Mouse (Mus musculus): ENCODE data around the gene H3f3a.

The H3f3a gene

GRCm38 (mm10) chr1:180783580-180783928 is 30.2 kb downstream of the H3f3a start:
- no peak for DNase-seq (ENCODE audit: low read depth, low spot score)

DNA sequence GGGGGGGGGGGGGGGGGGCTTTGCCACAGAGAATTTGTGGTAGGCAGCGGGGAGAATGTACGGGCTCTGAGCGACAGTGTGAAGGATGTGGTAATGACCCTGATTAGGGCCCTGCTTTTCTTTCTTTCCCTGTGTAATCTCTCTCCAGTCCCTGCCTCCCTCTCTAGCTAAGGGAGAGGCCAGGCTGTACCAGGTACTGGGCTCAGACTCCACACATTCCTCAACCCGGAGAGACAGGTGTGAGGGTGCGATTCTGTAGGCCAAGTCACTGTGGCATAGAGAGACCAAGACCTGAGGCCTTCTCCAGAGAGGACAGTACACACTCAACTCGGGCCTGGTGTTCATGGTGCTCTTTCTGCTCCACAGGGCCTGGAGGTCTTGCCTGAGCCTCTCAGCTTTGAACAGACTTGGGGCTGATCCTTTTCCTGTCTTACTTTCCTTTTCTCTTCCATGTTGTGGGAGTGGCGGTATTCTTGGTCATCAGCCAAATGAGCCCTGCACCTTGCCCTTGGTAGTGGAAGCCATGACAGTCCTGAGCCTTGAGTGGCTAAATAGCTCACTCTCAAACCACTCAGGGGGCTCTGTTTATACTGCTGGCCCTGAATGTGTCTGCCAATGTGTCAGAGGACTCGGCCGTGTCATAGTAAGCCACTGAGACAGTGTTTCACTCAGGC is 30.7 kb downstream of the H3f3a start:
- DNase-seq (ENCODE audit: low read depth, low spot score) = no peak

DNA sequence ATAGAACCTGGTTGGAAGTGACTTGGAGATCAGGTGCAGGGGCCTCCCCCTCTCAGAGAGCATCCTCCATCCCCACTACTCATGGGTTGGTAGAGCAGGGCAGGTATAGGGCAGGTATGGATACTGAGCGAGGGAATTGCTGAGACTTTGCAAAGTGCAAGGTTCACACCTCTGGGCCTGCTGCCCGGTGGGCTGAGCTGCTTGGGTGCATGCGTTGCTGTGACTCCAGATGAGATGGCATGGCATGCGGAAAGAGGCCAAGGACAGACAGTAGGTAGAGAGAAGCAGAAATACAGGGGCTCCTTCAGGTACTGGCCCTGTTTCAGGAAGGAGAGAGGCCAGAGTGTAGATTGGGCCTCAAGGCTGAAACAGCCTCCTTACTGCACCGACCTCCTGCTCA is 32.5 kb downstream of the H3f3a start:
- DNase-seq (ENCODE audit: low read depth, low spot score) = no peak

DNA sequence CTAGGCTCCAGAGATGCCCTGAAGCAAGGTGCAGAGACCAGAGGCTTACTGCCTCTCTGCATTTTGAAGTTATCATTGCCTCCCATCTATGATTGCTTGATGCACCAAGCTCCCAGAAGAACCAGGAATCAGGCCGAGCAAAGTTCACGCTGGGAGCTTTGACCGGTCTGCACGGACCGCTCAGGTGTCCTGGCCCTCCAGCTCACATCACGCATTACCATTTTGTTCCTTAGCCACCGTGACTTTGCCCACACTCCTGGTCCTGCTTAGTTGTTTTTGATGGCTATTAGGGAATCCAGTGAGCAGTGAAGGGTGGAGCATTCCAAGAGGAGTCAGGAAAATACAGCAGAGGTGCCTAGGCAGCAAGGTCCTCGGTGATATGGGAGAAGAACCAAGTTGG is 33.5 kb downstream of the H3f3a start:
- no peak for DNase-seq (ENCODE audit: low read depth, low spot score)

DNA sequence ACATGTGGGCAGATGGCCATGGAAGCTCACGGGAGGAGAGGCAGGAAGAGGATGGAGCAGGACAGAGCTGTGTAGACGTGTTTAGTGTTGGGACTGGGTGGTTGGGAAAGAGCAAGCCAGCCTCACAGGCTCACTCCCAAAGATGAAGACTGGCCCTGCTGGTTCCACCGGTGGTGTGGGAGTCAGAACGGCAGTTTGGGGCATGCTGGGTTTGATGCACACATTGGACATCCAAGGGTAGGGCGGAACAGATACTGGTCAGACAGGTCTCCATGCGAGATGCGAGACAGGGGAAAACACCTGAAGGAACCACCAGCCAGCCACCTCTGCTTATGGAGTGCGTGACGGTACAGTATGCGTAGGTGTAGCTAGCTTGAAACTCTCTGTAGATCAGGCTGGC is 34.8 kb downstream of the H3f3a start:
- no peak for DNase-seq (ENCODE audit: low read depth, low spot score)

DNA sequence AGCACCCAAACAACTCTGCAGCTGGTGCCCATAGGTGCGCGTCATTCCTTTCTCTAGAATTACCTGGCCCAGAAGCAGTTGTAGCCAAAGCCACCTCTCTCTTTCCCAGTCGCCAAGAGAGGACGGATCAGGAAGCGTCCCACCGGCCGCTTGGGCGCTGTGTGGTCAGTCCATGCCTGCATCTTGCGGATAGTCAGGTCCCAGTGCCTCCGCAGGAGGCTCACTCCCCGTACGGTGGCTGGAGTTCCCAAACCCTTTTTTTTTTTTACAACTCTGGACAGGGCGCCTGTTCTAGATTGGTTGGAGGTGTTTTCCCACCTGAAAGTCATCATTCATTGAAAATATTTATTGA is 35.4 kb downstream of the H3f3a start:
- no peak for DNase-seq (ENCODE audit: low read depth, low spot score)

DNA sequence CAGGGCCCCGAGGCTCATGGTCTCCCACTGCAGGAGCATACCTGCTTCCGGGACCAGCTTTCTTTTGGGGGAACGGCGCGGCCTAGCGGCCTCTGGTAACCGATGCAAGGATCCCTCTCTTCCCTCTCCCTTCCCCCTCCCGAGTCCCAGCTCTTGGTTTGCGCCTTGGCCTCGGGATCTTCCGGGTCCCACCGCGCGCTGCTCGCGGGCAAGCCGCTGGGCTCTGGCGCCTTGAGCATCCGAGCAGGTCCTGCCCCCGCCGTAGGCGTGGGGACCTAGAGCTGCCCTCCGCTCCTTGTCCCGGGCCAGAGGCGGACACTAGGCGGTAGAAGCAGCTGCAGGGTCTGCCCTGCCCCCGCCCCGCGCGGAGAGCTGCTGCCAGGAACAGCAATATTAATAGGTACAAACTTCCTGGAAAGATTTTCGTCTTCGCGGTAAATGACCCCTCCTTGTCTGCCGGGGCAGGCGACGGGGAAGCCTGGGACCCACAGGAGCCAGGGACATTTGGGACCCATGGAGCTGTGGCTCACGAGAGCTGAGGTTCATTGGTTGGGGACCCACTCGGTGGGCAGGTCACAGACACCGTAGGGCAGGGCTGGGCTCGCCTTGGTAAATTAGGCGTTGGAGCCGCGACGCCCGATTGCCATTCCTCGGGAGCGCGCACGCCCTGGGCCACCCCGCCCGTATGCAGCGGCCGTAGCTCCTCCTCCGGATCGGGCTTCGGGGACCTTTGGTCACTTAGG is 35.9 kb downstream of the H3f3a start:
- DNase-seq (ENCODE audit: low read depth, low spot score) = peak; percentile 91

DNA sequence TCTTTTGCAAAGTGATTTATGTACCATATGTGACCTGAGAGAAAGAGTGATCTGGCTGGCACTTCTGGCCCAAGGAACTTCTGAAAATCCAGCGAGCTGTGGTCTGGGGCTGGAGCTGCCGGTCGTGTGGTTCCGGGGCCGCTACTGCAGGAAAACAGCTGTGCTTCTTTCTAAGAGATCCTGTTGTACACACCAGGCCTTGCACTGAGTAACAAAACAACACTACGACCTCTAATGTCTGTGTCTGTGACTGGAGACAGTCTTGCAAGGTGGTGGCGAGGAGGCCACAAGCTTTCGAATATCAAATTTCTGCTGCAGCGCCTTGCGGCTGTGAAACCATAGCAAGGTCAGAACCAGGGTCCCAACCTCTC is 36.5 kb downstream of the H3f3a start:
- no peak for DNase-seq (ENCODE audit: low read depth, low spot score)

DNA sequence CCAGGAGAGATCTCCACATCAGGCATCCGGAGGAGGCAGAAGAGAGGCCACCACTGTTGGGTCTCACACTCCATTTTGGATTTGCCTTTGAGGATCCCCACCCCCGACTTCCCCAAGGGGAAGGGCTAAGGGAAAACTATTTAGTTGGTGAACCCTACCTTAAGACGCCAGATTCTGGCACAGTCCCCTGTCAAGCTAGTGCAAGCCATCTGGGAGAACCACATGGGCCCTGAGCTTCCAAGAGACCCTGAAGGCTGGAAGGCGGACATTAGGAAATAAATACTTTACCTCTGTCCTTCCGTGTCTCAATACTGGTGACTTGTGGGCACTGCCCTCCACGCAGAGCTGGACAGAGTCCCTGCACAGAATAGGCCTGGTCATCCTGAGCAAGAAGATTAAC is 37.2 kb downstream of the H3f3a start:
- no peak for DNase-seq (ENCODE audit: low read depth, low spot score)

- DNase-seq (ENCODE audit: low read depth, low spot score) = no peak
Observed at GRCm38 (mm10) chr1:180775849-180776493, 37.8 kb downstream of the H3f3a start.

GRCm38 (mm10) chr1:180775317-180775716 is 38.4 kb downstream of the H3f3a start:
- no peak for DNase-seq (ENCODE audit: low read depth, low spot score)

- no peak for DNase-seq (ENCODE audit: low read depth, low spot score)
Observed at GRCm38 (mm10) chr1:180774664-180775063, 39.1 kb downstream of the H3f3a start.

DNA sequence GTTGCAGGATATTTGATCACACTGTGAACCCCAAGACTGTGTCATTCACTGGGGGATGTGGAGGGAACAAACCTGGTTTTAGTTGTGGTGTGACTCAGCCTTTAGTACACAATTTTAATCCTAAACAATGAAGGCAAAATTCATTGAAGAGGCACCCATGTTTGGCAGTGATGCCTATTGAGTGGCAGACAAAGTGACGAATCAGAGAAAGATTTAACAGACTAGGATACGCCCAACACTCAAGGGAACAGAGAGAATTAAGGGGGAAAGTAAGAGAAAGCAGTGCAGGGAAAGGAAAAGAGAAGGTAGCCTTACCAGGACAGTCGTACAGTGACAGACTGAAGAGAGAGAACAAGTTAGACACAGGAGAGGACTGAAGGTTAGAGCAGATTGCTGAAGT is 41.5 kb downstream of the H3f3a start:
- DNase-seq (ENCODE audit: low read depth, low spot score) = no peak

GRCm38 (mm10) chr1:180771722-180772121 is 42.0 kb downstream of the H3f3a start:
- DNase-seq (ENCODE audit: low read depth, low spot score) = no peak

DNA sequence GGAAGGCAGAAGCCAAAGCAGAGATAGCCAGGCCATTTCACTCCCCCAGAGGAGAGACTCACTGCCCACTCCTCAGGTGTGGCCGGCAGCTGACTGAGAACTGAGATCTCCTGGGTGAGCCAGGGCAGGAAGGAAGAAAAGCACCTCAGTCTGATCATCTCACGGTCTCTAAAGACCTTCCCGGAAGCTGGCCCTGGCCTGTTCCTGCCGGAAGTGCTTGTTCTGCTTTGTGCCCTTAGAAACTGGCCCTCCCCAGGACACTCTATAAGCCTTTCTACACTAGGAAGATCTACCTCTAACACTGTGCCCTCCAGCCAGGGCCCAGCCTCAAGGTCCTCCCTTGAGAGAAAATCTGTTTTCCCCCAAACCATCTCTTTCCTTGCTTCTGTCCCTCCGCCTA is 42.4 kb downstream of the H3f3a start:
- no peak for DNase-seq (ENCODE audit: low read depth, low spot score)

GRCm38 (mm10) chr1:180768334-180769168 is 45.2 kb downstream of the H3f3a start:
- peak; percentile 83 for DNase-seq (ENCODE audit: low read depth, low spot score)

DNA sequence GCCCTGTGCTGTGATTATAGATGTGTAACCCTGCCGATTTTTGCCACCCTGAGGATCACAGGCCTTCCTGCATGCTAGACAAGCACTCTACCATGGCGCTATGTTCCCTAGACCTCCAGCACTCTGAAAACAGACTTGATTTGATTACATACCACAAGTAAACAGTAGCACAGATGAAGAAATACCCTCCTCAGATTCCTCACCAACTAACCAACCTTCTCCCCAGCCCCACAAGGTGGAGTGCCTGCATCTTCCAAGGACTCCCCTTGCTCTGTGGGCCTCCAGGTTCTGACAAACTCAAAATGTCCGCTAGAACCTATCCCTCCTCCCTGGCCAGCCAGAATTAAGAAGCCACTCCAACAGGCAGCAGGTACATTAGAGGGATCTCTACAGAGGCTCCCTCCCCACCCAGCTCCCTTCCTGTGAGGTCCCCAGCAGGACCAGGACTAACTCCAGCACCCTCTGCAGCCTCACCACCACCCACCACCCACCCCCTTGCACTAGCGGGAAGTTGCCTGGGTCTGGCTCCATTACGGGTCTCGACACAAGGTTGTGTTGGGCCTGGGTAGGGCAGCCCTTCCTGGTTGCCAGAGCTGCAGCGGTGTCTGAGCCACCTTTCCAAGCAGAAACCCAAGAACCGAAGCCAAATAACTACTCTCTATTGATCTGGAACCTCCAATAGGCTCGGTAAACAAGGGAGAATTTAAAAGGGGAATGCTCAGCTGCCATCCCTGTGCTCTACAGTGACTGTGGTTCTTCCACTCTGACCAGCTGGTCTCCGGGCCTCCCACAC is 46.0 kb downstream of the H3f3a start:
- DNase-seq (ENCODE audit: low read depth, low spot score) = no peak

GRCm38 (mm10) chr1:180766557-180766956 is 47.2 kb downstream of the H3f3a start:
- no peak for DNase-seq (ENCODE audit: low read depth, low spot score)

DNA sequence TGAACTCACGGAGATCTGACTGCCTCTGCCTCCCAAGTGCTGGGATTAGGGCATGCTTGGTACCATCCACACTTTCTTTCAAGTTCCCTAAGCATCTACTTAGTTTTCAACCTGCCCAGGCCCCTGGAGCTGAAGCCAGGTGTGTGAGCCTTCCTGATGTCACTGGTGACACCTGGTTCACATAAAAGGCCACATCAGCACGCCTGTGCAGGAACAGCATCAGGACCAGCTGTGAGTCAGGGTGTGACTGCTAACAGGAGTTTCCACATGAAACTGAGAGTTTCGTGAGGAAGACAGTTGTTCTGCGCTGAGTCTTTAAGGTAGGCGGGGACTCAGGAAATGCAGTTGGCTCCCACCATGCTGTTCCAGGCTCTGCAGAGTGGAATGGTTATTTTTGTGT is 48.4 kb downstream of the H3f3a start:
- no peak for DNase-seq (ENCODE audit: low read depth, low spot score)

DNA sequence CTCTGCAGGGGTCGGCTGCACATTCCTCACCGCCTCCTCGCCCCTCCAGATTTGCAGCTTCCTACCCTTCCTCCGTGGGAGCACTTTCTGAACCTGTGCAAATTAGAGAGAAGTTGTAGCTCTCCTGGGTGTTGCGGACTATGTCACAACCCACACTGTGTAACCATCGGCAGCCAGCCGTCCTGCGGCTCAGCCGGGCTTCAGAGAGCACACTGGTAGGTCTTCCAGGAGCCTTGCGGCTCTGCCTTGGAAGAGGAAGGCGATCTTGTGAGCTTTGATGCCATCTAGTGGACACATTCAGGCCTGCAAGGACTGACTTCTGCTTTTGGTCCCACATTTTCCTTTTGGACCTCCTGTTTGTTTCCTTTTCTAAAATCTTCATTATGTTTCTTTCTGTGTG is 49.9 kb downstream of the H3f3a start:
- peak; percentile 86 for DNase-seq (ENCODE audit: low read depth, low spot score)

DNA sequence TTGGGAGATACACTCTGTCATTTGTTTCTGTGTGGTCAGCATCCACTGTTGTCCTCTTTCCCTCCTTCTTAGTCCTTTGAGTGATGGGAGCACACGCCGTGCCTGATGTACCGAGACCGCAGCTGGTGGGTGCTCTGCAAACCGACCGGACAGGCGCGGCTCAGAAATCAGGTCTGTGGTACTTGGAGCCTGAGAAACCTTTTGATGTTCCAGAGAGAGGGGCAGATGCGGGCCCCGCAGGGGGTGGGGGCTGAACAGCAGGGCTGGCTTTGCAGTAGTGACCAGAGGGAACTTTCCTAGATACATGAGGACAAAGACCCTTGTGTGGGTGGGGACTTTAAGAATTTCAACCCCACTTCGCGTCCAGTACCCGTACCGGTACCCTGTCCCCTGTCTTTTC is 50.4 kb downstream of the H3f3a start:
- no peak for DNase-seq (ENCODE audit: low read depth, low spot score)

DNA sequence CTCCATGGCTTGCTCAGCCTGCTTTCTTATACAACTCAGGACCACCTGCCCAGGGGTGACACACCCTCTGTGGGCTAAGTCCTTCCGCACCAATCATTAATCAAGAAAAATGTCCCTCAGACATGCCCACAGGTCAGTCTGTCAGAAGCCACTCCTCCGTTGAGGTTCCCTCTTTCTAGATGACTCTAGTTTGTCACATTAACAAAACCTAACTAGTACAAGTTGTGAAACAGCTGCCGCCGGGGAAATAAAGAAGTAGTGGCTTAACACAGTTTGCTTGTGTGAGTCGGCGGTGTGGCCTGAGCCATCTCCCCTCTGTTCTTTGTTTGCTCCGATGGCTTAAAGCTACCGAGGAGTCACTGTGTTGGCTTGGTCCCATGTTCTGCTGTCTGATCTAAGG is 51.1 kb downstream of the H3f3a start:
- no peak for DNase-seq (ENCODE audit: low read depth, low spot score)
